Mouse (Mus musculus) myocyte (in vitro differentiated cells): ENCODE measurements at regions not wholly inside any gene's neighbourhood (a gene's known extent, or its start where the extent isn't known, plus 50 kb on each side); places are given as distances from the start of the nearest gene placed in this dataset.

ENCODE experiments used
- H3K27me3 ChIP-seq: one replicate; pipeline ENCODE4 v1.6.1; 2011; ENCODE audit not compliant: control insufficient read depth, insufficient read depth, insufficient read length
- H3K36me3 ChIP-seq: one replicate; pipeline ENCODE4 v1.6.1; 2011; ENCODE audit not compliant: control insufficient read depth, insufficient read depth
- H3K4me2 ChIP-seq: one replicate; pipeline ENCODE4 v1.6.1; 2011; ENCODE audit warnings: low read depth, control low read depth
- H3K4me3 ChIP-seq: one replicate; pipeline ENCODE4 v1.5.1; 2011; ENCODE audit warnings: mild to moderate bottlenecking, control low read depth, moderate library complexity
- H3K79me2 ChIP-seq: one replicate; pipeline ENCODE4 v1.6.1; 2011; ENCODE audit not compliant: control insufficient read depth, insufficient read depth
- H3ac ChIP-seq: one replicate; pipeline ENCODE4 v1.6.1; 2011; ENCODE audit not compliant: control insufficient read depth, insufficient read length
- CEBPB ChIP-seq: IDR thresholded peaks from 2 replicates; pipeline ENCODE4 v1.6.1; 2011; ENCODE audit warnings: mild to moderate bottlenecking, moderate library complexity; ENCODE audit not compliant: poor library complexity, insufficient read depth, severe bottlenecking
- E2F4 ChIP-seq: IDR thresholded peaks from one replicate; pipeline ENCODE4 v1.6.1; 2011; ENCODE audit warnings: mild to moderate bottlenecking, control low read depth, moderate library complexity; ENCODE audit not compliant: insufficient read depth
- MAX ChIP-seq: IDR thresholded peaks from one replicate; pipeline ENCODE4 v1.6.1; 2011; ENCODE audit warnings: low read depth, mild to moderate bottlenecking, control low read depth
- MYOD1 ChIP-seq, 3 experiments: IDR thresholded peaks; one replicate each; pipeline ENCODE4 v1.6.1; 2011; ENCODE audit warnings: control low read depth in 2 of 3, low read depth in 2 of 3, mild to moderate bottlenecking in 2 of 3, moderate library complexity in 1 of 3; ENCODE audit not compliant: insufficient read length in 2 of 3, control insufficient read depth in 1 of 3
- MYOG ChIP-seq, 3 experiments: IDR thresholded peaks; one replicate each; pipeline ENCODE4 v1.6.1; 2011; ENCODE audit warnings: control low read depth in 2 of 3, low read depth in 2 of 3, mild to moderate bottlenecking in 2 of 3; ENCODE audit not compliant: insufficient read length in 2 of 3, control insufficient read depth in 1 of 3, insufficient read depth in 1 of 3
- POLR2A ChIP-seq: IDR thresholded peaks from one replicate; pipeline ENCODE4 v1.6.1; 2011; ENCODE audit warnings: low read depth, mild to moderate bottlenecking, control low read depth, moderate library complexity; ENCODE audit not compliant: insufficient read length
- POLR2AphosphoS2 ChIP-seq: IDR thresholded peaks from one replicate; pipeline ENCODE4 v1.6.1; 2011; ENCODE audit warnings: low read depth, control low read depth; ENCODE audit not compliant: insufficient read length
- REST ChIP-seq: IDR thresholded peaks from one replicate; pipeline ENCODE4 v1.6.1; 2011; ENCODE audit warnings: mild to moderate bottlenecking, control low read depth, moderate library complexity; ENCODE audit not compliant: insufficient read depth, insufficient read length
- SRF ChIP-seq: IDR thresholded peaks from one replicate; pipeline ENCODE4 v1.6.1; 2011; ENCODE audit warnings: low read depth; ENCODE audit not compliant: control insufficient read depth, insufficient read length
- TCF12 ChIP-seq: IDR thresholded peaks from one replicate; pipeline ENCODE4 v1.6.1; 2011; ENCODE audit warnings: mild to moderate bottlenecking, control low read depth; ENCODE audit not compliant: poor library complexity, insufficient read depth, severe bottlenecking
- TCF3 ChIP-seq: IDR thresholded peaks from one replicate; pipeline ENCODE4 v1.6.1; 2011; ENCODE audit warnings: low read depth, control low read depth; ENCODE audit not compliant: insufficient read length
- USF1 ChIP-seq: IDR thresholded peaks from one replicate; pipeline ENCODE4 v1.6.1; 2011; ENCODE audit warnings: low read depth, mild to moderate bottlenecking, control low read depth, moderate library complexity

DNA sequence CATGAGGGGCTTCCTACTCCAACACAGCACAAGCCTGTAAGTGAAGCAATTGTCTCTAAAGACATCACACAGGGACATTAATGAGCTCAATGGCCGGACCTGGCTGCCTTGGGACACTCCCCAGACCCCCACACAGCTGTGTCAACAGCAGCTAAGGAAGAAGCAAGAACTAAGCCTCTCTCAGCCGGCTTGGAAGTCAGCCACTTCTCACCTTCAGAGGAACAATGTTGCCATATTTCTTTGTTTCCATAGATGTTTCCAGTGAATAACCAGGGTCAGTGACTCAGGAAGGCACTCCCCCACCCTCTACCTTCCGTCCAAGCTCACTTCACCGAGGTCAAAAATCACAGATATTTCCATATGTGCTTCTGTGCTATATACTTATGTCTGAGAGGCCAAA is 157.0 kb downstream of the Tomm20 start:
- Histone ChIP-seq H3K27me3 (no peaks in the 10 kb centered on the region), H3K79me2 (no peaks in the 10 kb centered on the region), H3K4me2 (no peak overlapping the region), H3K36me3 (no peaks in the 10 kb centered on the region), H3ac (no peak overlapping the region), H3K4me3 (no peak overlapping the region)
- TF ChIP-seq POLR2A (no peak), REST (no peak), SRF (no peak), TCF12 (no peak), MAX (no peak), USF1 (no peak), CEBPB (no peak), MYOG (IDR thresholded peaks at IDR 0.05; ENCODE audit: control insufficient read depth in 1 of 3, insufficient read depth in 1 of 3, insufficient read length in 2 of 3, low read depth in 2 of 3) (no peak), POLR2AphosphoS2 (no peak), TCF3 (no peak), MYOD1 (IDR thresholded peaks at IDR 0.05; ENCODE audit: control insufficient read depth in 1 of 3, insufficient read length in 2 of 3, low read depth in 2 of 3) (no peak), E2F4 (no peak)

DNA sequence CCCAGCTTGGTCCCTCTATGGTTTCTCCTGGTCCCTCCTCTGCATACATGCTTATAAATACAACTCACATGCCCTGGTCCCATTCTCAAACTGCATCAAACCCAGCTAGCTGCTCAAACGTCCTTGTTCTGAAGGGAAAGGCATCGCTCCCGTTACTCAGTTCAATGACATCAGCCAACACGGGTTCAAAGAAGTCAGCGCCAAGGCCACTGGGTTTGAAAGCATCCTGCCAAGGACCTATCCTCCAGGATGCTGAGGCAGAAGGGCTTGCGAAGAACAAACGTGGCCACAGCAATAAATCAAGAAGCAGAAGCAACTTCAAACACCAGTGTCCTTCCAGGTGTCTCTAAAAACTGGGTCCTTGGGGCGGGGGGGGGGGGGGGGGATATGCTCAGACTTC is 158.2 kb downstream of the Tomm20 start:
- Histone ChIP-seq H3K36me3 (no peaks in the 10 kb centered on the region), H3K27me3 (no peaks in the 10 kb centered on the region), H3K4me3 (no peak overlapping the region), H3K4me2 (no peak overlapping the region), H3ac (no peak overlapping the region), H3K79me2 (no peaks in the 10 kb centered on the region)
- TF ChIP-seq MAX (no peak), MYOG (IDR thresholded peaks at IDR 0.05; ENCODE audit: control insufficient read depth in 1 of 3, insufficient read depth in 1 of 3, insufficient read length in 2 of 3, low read depth in 2 of 3) (no peak), POLR2AphosphoS2 (no peak), CEBPB (no peak), POLR2A (no peak)

DNA sequence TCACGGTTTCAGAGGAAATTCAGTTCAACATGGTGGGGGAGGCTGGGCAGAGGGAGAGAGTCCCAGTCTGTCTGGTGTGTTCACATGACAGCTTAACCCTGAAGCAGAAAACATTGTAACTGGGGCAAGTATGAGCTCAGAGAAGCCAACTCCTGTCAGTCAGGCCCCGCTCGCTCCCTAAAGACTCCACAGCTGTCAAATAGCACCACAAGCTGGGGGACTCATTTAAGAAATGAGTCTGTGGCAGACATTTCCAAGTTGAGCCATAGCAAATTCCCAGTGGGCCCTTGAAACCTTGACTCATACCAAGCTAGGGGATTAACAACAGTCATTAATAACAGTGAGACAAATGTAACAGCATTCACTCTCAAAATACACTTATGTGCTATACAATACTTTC is 160.4 kb downstream of the Tomm20 start:
- no peak for TF ChIP-seq POLR2A
- no peak for TF ChIP-seq POLR2AphosphoS2
- no peak for TF ChIP-seq SRF
- no peak for TF ChIP-seq USF1
- no peak for TF ChIP-seq E2F4
- TF ChIP-seq MYOG (IDR thresholded peaks at IDR 0.05; ENCODE audit: control insufficient read depth in 1 of 3, insufficient read depth in 1 of 3, insufficient read length in 2 of 3, low read depth in 2 of 3): no peak
- TF ChIP-seq REST: no peak
- no peak for TF ChIP-seq CEBPB
- no peak overlapping the region for H3K4me3 ChIP-seq
- no peaks in the 10 kb centered on the region for H3K27me3 ChIP-seq
- H3K79me2 ChIP-seq: no peaks in the 10 kb centered on the region
- H3ac ChIP-seq: no peak overlapping the region
- no peaks in the 10 kb centered on the region for H3K36me3 ChIP-seq
- no peak overlapping the region for H3K4me2 ChIP-seq

DNA sequence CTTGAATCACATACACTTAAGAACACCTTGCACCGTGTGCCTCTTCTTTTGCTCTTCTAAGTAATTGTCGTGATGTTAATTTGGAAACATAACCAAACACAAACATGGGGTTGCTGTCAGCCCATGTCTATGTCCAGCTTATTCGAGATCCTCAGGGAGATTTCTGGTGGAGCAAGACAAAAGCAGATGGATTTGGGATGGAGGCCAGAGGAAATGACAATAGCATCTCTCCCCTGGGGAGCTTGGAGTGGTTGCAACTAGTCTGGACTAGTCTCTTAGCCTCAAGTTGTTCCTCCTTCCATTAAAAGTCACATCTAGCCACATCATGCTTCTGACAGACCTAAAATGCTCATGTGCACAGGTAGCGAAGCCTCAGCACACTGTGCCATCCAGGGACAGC is 161.0 kb downstream of the Tomm20 start:
- Histone ChIP-seq H3ac (no peak overlapping the region), H3K36me3 (no peaks in the 10 kb centered on the region), H3K4me3 (no peak overlapping the region), H3K4me2 (no peak overlapping the region), H3K27me3 (no peaks in the 10 kb centered on the region), H3K79me2 (no peaks in the 10 kb centered on the region)
- no peak for TF ChIP-seq POLR2A
- TF ChIP-seq MYOG (IDR thresholded peaks at IDR 0.05; ENCODE audit: control insufficient read depth in 1 of 3, insufficient read depth in 1 of 3, insufficient read length in 2 of 3, low read depth in 2 of 3): no peak

DNA sequence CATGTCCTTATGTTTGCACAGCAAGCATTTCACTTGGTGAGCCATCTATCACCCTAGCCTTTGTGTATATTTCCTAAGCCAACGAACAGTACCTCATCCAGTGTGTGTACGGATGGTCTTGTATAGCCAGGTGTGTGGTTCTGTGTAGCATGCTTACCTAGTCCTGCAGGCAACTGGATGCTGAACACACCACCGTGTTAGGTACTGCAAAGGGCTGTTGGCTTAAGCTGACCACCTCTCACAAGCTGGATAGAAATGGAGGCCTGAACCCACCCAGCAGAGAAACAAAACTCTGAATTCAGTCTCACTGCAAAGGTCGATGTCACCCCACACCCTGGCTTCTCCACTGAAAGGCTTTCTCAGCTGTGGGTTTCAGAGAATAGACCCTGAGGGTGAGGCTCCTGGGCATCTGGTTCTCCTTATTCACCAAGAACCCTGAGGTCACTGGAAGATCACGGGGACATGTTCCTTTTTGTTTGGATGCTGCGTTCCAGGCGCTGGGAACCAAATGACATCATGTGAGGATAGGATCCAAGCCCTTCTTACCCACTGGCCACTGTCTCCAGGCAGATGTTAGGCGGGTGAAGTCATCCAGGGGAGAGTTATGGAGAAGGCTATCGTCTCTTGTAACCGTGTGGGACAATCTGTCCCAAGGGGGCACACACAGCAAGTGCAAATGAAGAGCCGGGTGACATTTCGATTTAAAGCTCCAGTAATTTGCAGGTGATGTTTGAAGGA is 161.8 kb downstream of the Tomm20 start:
- no peak overlapping the region for H3K4me2 ChIP-seq
- no peaks in the 10 kb centered on the region for H3K36me3 ChIP-seq
- no peak overlapping the region for H3ac ChIP-seq
- H3K27me3 ChIP-seq: no peaks in the 10 kb centered on the region
- H3K79me2 ChIP-seq: no peaks in the 10 kb centered on the region
- no peak for TF ChIP-seq SRF
- no peak overlapping the region for H3K4me3 ChIP-seq

DNA sequence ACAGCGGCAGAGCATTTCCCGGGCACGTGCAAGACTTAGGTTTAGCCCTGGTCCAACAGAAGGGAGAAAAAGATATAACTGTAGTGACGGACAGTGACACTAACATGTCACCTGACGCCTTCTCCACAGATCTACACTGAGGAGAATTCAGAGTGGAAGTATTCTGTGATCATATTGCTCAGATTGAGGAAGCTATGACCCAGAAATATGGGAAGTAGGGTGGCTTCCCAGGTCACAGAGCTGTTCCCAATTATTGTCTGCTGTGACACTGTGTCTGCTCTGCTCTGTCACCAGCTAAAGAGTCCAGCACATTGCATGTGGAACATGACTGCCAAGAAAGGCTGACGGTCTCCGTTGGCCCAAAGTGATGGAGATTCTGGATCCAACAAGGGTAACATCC is 167.0 kb downstream of the Tomm20 start:
- TF ChIP-seq E2F4: no peak
- no peak for TF ChIP-seq MYOD1 (IDR thresholded peaks at IDR 0.05; ENCODE audit: control insufficient read depth in 1 of 3, insufficient read length in 2 of 3, low read depth in 2 of 3)
- no peak for TF ChIP-seq REST
- TF ChIP-seq POLR2AphosphoS2: no peak
- TF ChIP-seq TCF12: no peak
- TF ChIP-seq CEBPB: no peak
- TF ChIP-seq TCF3: no peak
- no peak for TF ChIP-seq MYOG (IDR thresholded peaks at IDR 0.05; ENCODE audit: control insufficient read depth in 1 of 3, insufficient read depth in 1 of 3, insufficient read length in 2 of 3, low read depth in 2 of 3)
- TF ChIP-seq SRF: no peak
- TF ChIP-seq MAX: no peak
- no peak for TF ChIP-seq USF1
- TF ChIP-seq POLR2A: no peak
- Histone ChIP-seq H3K4me2 (no peak overlapping the region), H3K36me3 (no peaks in the 10 kb centered on the region)

More for the DNA sequence above, 167.0 kb downstream of the Tomm20 start:
- no peak overlapping the region for H3K4me3 ChIP-seq
- no peaks in the 10 kb centered on the region for H3K79me2 ChIP-seq
- H3K27me3 ChIP-seq: no peaks in the 10 kb centered on the region
- H3ac ChIP-seq: no peak overlapping the region
